Mouse (Mus musculus): ENCODE measurements around the gene Otop3. TPM values are rescaled to one million over a fixed set of nuclear protein-coding genes. Genes with fewer than 3 reads are reported as not detected.

Otop3 gene
- total and polyA plus RNA-seq, 2 experiments from 2014 or later, result 2.2 to 2.7 TPM

- H3K27ac ChIP-seq, result no peak overlapping the region
- WGBS, result 75% methylated on average over 15 of the region's 15 CpGs
- 0 out of 2 replicates have a peak, but pooled peaks have one; percentile 11 for TF ChIP-seq CTCF (IDR thresholded peaks at IDR 0.05; ENCODE audit: low read depth)
- H3K4me3 ChIP-seq (ENCODE audit: low read length), result no peak overlapping the region
- H3K4me1 ChIP-seq (ENCODE audit: insufficient read depth, low read length), result no peaks in the 10 kb centered on the region
- no peaks in the 10 kb centered on the region for H3K9me3 ChIP-seq (ENCODE audit: low read length)
- H3K27me3 ChIP-seq (ENCODE audit: insufficient read depth, low read length), result peaks cover 3% of the 10 kb centered on the region; the same call in 1 of the 2 replicates
- H3K36me3 ChIP-seq (ENCODE audit: insufficient read depth, low read length), result no peaks in the 10 kb centered on the region
- DNase-seq (ENCODE audit: low spot score) (no peak), ATAC-seq (no peak)
- H3K9ac ChIP-seq (replicated peaks; ENCODE audit: low read length), result no peak overlapping the region
- no peak overlapping the region for H3K4me2 ChIP-seq (ENCODE audit: low read depth, low read length)
These were observed 5.2 kb upstream of the Otop3 start for GRCm38 (mm10) chr11:115329339-115329738.

- Histone ChIP-seq H3K27me3 (ENCODE audit: insufficient read depth, low read length) (peaks cover 12% of the 10 kb centered on the region; the same call in 1 of the 2 replicates), H3K36me3 (ENCODE audit: insufficient read depth, low read length) (no peaks in the 10 kb centered on the region), H3K9ac (replicated peaks; ENCODE audit: low read length) (no peak overlapping the region), H3K4me3 (ENCODE audit: low read length) (peak overlapping the region; percentile 26; the same call in 1 of the 2 replicates), H3K4me2 (ENCODE audit: low read depth, low read length) (no peak overlapping the region), H3K4me1 (ENCODE audit: insufficient read depth, low read length) (no peaks in the 10 kb centered on the region), H3K27ac (no peak overlapping the region), H3K9me3 (ENCODE audit: low read length) (no peaks in the 10 kb centered on the region)
- DNase-seq (ENCODE audit: low spot score) (no peak), ATAC-seq (no peak)
- no peak for TF ChIP-seq CTCF (IDR thresholded peaks at IDR 0.05; ENCODE audit: low read depth)
- 47% methylated on average over 12 of the region's 12 CpGs for WGBS
These were observed 692 bp downstream of the Otop3 start for GRCm38 (mm10) chr11:115335223-115335622.

GRCm38 (mm10) chr11:115336115-115336514 lies 1.6 kb downstream of the Otop3 start:
- Histone ChIP-seq H3K27me3 (ENCODE audit: insufficient read depth, low read length) (peaks cover 12% of the 10 kb centered on the region; the same call in 1 of the 2 replicates), H3K9me3 (ENCODE audit: low read length) (no peaks in the 10 kb centered on the region), H3K4me3 (ENCODE audit: low read length) (no peak overlapping the region), H3K4me1 (ENCODE audit: insufficient read depth, low read length) (no peaks in the 10 kb centered on the region), H3K36me3 (ENCODE audit: insufficient read depth, low read length) (no peaks in the 10 kb centered on the region), H3K9ac (replicated peaks; ENCODE audit: low read length) (no peak overlapping the region), H3K27ac (no peak overlapping the region), H3K4me2 (ENCODE audit: low read depth, low read length) (no peak overlapping the region)
- 27% methylated on average over 6 of the region's 6 CpGs for WGBS
- ATAC-seq, result no peak
- TF ChIP-seq CTCF (IDR thresholded peaks at IDR 0.05; ENCODE audit: low read depth), result no peak
- no peak for DNase-seq (ENCODE audit: low spot score)

- 65% methylated on average over 3 of the region's 3 CpGs for WGBS
- Histone ChIP-seq H3K36me3 (ENCODE audit: insufficient read depth, low read length) (no peaks in the 10 kb centered on the region), H3K27me3 (ENCODE audit: insufficient read depth, low read length) (peaks cover 12% of the 10 kb centered on the region; the same call in 1 of the 2 replicates), H3K27ac (no peak overlapping the region), H3K4me3 (ENCODE audit: low read length) (no peak overlapping the region), H3K9ac (replicated peaks; ENCODE audit: low read length) (no peak overlapping the region), H3K4me1 (ENCODE audit: insufficient read depth, low read length) (no peaks in the 10 kb centered on the region), H3K9me3 (ENCODE audit: low read length) (no peaks in the 10 kb centered on the region), H3K4me2 (ENCODE audit: low read depth, low read length) (no peak overlapping the region)
- TF ChIP-seq CTCF (IDR thresholded peaks at IDR 0.05; ENCODE audit: low read depth), result no peak
- no peak for ATAC-seq
- DNase-seq (ENCODE audit: low spot score), result no peak
These were observed 2.8 kb downstream of the Otop3 start for GRCm38 (mm10) chr11:115337350-115337749.

GRCm38 (mm10) chr11:115337826-115338225 lies 3.3 kb downstream of the Otop3 start:
- Histone ChIP-seq H3K36me3 (ENCODE audit: insufficient read depth, low read length) (no peaks in the 10 kb centered on the region), H3K4me3 (ENCODE audit: low read length) (no peak overlapping the region), H3K27ac (no peak overlapping the region), H3K27me3 (ENCODE audit: insufficient read depth, low read length) (peaks cover 12% of the 10 kb centered on the region; the same call in 1 of the 2 replicates), H3K4me1 (ENCODE audit: insufficient read depth, low read length) (no peaks in the 10 kb centered on the region), H3K9ac (replicated peaks; ENCODE audit: low read length) (no peak overlapping the region), H3K4me2 (ENCODE audit: low read depth, low read length) (no peak overlapping the region), H3K9me3 (ENCODE audit: low read length) (no peaks in the 10 kb centered on the region)
- no peak for DNase-seq (ENCODE audit: low spot score)
- no peak for ATAC-seq
- WGBS, result 83% methylated on average over 1 of the region's 1 CpGs
- TF ChIP-seq CTCF (IDR thresholded peaks at IDR 0.05; ENCODE audit: low read depth), result no peak

- TF ChIP-seq CTCF (IDR thresholded peaks at IDR 0.05; ENCODE audit: low read depth), result no peak
- ATAC-seq, result no peak
- Histone ChIP-seq H3K9me3 (ENCODE audit: low read length) (no peaks in the 10 kb centered on the region), H3K27me3 (ENCODE audit: insufficient read depth, low read length) (0 out of 2 replicates have a peak, but pooled peaks cover 1% of the 10 kb centered on the region), H3K9ac (replicated peaks; ENCODE audit: low read length) (no peak overlapping the region), H3K27ac (no peak overlapping the region), H3K4me1 (ENCODE audit: insufficient read depth, low read length) (no peaks in the 10 kb centered on the region), H3K4me2 (ENCODE audit: low read depth, low read length) (no peak overlapping the region), H3K4me3 (ENCODE audit: low read length) (no peak overlapping the region), H3K36me3 (ENCODE audit: insufficient read depth, low read length) (no peaks in the 10 kb centered on the region)
- no peak for DNase-seq (ENCODE audit: low spot score)
- WGBS, result 65% methylated on average over 2 of the region's 2 CpGs
These were observed 6.7 kb downstream of the Otop3 start for GRCm38 (mm10) chr11:115341246-115341645.

- H3K27me3 ChIP-seq (ENCODE audit: insufficient read depth, low read length), result no peaks in the 10 kb centered on the region
- no peak for TF ChIP-seq CTCF (IDR thresholded peaks at IDR 0.05; ENCODE audit: low read depth)
- no peaks in the 10 kb centered on the region for H3K4me1 ChIP-seq (ENCODE audit: insufficient read depth, low read length)
- 71% methylated on average over 6 of the region's 6 CpGs for WGBS
- no peaks in the 10 kb centered on the region for H3K36me3 ChIP-seq (ENCODE audit: insufficient read depth, low read length)
- no peak overlapping the region for H3K9ac ChIP-seq (replicated peaks; ENCODE audit: low read length)
- ATAC-seq (no peak), DNase-seq (ENCODE audit: low spot score) (no peak)
- H3K9me3 ChIP-seq (ENCODE audit: low read length), result no peaks in the 10 kb centered on the region
- no peak overlapping the region for H3K4me2 ChIP-seq (ENCODE audit: low read depth, low read length)
- H3K4me3 ChIP-seq (ENCODE audit: low read length), result no peak overlapping the region
- no peak overlapping the region for H3K27ac ChIP-seq
These were observed 7.3 kb downstream of the Otop3 start for GRCm38 (mm10) chr11:115341866-115342265.

Measured in hindbrain, postnatal 0 days (tissue).